Mouse (Mus musculus): Measurements from ENCODE around the gene Mrpl20. TPM values are rescaled to one million over a fixed set of nuclear protein-coding genes. Genes with fewer than 3 reads are reported as not detected.
A peak's percentile ranks its signal among the peaks of the same experiment; 100 is the strongest.

The Mrpl20 gene
- polyA plus RNA-seq, 3 experiments from 2014 or later, result 105 to 200 (median 117) TPM

GRCm38 (mm10) chr4:155831831-155832230 is 29.2 kb downstream of the Mrpl20 start:
- peak; percentile 17 for ATAC-seq

- no peak for ATAC-seq
These were observed 29.6 kb downstream of the Mrpl20 start for GRCm38 (mm10) chr4:155832321-155832720.

GRCm38 (mm10) chr4:155833234-155833633 is 30.6 kb downstream of the Mrpl20 start:
- no peak for ATAC-seq

GRCm38 (mm10) chr4:155833836-155834235 is 31.2 kb downstream of the Mrpl20 start:
- ATAC-seq, result peak; percentile 53

GRCm38 (mm10) chr4:155837404-155838010 is 34.8 kb downstream of the Mrpl20 start:
- ATAC-seq, result no peak

GRCm38 (mm10) chr4:155838187-155839153 is 35.8 kb downstream of the Mrpl20 start:
- no peak for ATAC-seq

- no peak for ATAC-seq
These were observed 36.8 kb downstream of the Mrpl20 start, which contains the start of gene Mxra8 for GRCm38 (mm10) chr4:155839483-155839910. Gene Mxra8, plus strand, starts transcription at chr4:155839680.

GRCm38 (mm10) chr4:155840076-155841002 is 37.7 kb downstream of the Mrpl20 start:
- ATAC-seq, result peak; percentile 33

GRCm38 (mm10) chr4:155841003-155841454 is 38.4 kb downstream of the Mrpl20 start:
- peak; percentile 90 for ATAC-seq

- ATAC-seq, result no peak
These were observed 39.1 kb downstream of the Mrpl20 start for GRCm38 (mm10) chr4:155841651-155842270.

GRCm38 (mm10) chr4:155843231-155843630 is 40.6 kb downstream of the Mrpl20 start:
- ATAC-seq, result no peak

GRCm38 (mm10) chr4:155846871-155847578 is 44.3 kb downstream of the Mrpl20 start, which contains the start of gene Dvl1:
Gene Dvl1, plus strand, starts transcription at chr4:155847402.
- peak; percentile 90 for ATAC-seq

GRCm38 (mm10) chr4:155847591-155848352 is 45.1 kb downstream of the Mrpl20 start:
- ATAC-seq, result peak; percentile 16

GRCm38 (mm10) chr4:155848434-155849095 is 45.9 kb downstream of the Mrpl20 start:
- no peak for ATAC-seq

- no peak for ATAC-seq
These were observed 46.7 kb downstream of the Mrpl20 start for GRCm38 (mm10) chr4:155849391-155849790.

- ATAC-seq, result no peak
These were observed 47.2 kb downstream of the Mrpl20 start for GRCm38 (mm10) chr4:155849792-155850451.

- ATAC-seq, result no peak
These were observed 48.7 kb downstream of the Mrpl20 start for GRCm38 (mm10) chr4:155851368-155851767.

- ATAC-seq, result no peak
These were observed 49.3 kb downstream of the Mrpl20 start for GRCm38 (mm10) chr4:155851951-155852411.

- no peak for ATAC-seq
These were observed 50.7 kb downstream of the Mrpl20 start for GRCm38 (mm10) chr4:155853421-155853820.

Measured in inflammation-experienced regulatory T-cells, adult 6 months (primary cell).